Mouse (Mus musculus): ENCODE data around the gene Cdc42ep2.

Gene Cdc42ep2

DNA sequence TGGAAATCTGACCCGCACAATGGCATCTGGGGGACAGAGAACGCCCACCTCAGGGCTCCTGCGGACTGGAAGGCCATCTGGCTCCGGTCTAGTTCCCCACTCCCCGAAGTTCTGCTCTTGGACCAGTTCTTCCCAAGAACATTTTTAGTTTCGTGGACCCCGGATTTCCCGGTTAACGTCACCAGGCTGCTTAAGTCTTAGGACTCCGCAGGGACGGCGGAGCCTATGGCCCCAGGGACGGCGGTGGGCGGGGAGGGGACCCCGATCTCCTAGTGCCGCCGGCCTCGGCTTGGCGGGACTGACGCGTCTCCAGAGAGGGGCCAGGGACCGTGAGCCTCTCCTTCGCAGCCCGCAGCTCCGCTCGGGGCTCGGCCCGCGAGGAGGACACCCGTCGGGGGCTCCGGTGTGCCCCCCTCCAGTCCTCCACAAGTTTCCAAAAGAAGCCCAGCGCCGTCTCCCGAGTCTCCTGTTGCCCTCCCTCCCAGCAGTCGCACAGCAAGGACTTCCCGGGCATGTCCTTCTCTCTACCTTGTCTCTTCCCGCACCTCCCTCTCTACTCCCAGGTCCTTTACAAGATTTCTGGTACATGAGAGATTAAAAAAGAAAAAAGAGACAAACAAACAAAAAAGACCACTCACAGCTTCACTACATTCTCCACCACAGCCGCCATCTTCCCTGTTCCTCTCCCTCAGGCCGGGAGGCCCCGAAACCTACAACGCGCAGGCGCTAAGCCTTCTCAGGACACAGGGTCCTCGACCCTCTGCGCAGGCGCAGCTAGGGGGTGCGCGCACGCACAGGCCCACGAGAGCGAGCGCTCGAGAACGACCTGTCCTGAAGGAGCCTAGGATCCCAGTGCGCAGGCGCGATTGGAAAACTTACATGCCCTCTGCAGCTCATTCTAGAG, 12.3 kb downstream of the Cdc42ep2 start:
- WGBS: under 1% methylated on average over 59 of the region's 59 CpGs

DNA sequence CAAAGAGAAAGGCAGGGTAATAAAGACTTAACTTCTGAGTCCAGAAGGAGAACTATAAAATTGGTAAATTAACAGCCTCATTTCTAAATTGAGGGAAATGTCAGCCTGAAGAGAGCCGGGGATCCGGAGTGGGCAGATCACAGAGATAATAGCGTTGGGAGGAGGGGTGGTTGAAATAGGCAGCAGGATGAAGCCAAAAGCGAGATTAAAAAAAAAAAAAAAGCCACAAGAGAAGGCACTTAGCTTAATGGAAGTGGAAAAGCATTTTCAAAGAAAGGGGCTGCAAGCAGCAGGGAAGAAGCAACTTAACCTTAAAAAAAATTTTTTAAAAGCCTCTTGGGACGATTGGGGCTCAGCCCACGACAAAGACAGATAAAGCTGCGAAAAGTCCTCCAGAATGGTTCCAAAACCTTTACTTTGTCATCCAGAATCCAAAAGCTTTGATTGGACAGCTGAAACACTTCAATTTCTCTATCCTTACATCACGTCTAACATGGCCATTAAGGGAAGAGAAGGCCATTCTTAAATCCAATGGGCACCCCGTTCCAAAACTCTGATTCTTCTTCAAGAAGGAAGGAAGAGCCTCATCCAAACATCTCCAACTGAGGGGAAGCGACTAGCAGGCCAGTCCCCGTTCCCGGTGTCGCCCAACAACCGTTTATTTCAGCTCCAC, 13.1 kb downstream of the Cdc42ep2 start:
- under 1% methylated on average over 14 of the region's 14 CpGs for WGBS

DNA sequence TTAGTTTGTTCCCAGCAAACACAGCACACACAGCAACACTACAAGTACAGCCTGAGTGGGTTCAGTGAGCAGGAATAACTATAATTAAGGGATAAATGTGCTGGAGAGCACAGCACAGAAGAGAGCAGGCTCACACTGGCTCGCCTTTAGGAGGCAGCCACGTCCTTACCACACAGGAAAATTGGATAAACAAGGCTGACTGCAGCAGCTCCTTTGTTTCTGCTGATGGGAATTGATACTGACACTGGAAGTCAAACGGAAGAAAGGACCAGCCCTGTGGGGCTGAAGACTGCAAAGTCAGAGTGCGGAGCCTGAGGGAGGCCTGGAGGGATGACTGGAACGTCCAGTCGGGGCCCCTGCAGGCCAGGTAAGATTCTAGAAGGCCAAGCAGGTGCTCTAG, 14.4 kb downstream of the Cdc42ep2 start:
- 36% methylated on average over 6 of the region's 6 CpGs for WGBS

DNA sequence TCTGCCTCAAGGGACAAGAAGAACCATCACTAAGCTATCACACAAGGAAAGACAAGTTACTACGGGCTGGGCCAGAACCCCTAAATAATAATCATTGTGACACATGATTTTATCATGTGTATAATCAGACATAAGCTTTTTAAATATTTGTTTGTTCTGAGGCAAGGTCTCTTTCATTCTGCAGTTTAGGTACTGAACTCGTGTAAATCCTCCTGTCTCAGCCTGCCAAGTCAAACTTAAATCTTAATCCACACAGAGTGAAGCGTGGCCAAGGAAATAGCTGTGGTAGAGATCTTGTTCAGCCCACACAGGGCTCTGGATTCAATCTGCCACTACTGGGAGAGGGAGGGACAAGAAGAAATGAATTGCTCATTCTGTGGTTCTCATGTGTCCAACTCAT, 17.3 kb downstream of the Cdc42ep2 start:
- 61% methylated on average over 3 of the region's 3 CpGs for WGBS

DNA sequence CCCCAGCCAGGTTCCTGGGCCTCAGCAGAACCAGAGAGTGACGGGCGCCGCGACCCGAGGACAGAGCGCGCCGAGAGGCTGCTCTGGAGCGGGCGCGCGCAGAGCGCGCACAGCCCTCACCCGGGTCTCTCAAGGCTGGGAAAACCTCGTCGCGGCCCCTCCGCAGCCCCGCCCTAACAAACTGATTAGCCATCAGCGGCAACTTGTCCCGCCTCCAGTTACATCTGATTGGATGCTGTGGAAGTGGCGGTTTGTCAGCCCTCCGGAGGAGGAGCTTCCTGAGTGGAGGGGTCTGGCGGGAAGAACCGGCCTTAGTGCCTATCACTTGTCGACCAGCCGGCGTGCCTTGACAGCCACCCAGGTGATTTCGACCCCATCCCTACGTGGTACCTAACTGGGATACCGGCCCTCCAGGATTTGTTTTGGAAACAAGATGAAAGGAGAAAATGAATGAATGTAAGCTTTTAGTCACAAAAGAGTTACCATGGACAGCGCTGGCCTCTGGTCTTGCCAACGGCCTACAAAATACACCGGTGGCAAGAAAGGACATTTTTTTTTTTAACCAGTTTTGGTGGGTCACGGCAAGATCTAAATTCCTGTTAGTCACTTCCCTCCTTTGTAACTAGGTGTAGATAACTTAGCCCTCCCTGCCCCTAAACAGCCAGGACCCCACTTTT, 30.5 kb downstream of the Cdc42ep2 start, which contains the start of gene Tigd3:
Tigd3 (minus strand) TSS at position 148 of the 677 bp plus-strand sequence.
- WGBS: 3% methylated on average over 36 of the region's 36 CpGs

DNA sequence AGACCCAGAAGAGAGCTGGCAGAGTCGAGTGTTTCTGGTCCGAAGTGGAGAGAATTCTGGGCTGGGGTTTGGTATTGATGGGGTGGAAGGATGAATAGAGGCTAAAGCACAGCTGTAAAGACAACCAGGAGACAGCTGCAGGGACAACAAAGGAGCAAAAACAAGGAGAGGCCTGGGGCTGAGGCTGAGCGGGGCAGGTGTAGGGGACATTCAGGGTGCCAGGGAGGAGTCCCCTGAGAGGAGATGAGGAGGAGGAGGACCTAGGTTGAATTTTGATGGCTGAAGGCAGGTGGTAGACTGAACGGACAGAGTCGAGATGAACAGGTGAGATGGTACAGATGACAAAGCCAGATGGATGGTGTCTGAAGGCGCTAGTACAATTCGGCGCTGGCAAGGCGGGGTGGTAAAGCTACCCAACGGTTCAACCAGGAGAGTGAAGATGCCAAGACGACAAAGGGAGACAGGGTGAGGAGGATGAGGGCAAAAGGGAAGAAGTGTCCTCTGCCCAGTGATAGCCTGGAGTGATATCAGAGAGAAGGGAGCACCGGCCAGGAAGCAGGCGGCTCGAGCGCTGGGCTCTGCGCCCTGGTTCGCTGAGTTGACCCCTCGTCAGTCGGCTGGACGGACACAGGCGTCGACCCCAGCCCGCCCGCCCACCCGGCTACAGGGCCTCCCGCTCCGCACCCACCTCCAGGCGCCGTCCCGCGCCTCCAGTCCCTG, 31.2 kb downstream of the Cdc42ep2 start:
- 7% methylated on average over 31 of the region's 31 CpGs for WGBS

DNA sequence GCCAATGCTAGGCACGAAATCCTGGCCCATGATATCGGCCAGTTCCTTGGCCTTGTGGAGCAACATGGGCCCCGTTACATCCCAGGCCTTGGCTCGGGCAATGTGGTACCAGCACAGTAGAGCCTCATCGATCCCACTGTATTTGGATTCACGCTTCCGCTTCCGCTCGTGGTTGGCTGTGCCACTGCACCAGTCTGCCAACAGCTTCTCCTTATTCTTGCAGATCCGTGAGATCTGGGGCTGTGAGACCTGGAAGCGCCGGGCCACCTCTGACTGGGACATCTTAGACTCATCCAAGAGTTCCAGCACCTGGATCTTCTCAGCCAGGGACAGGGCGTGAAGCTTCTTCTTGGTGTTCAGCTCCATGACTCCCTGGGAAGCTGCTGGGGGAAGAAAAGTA, 31.9 kb downstream of the Cdc42ep2 start:
- 82% methylated on average over 13 of the region's 13 CpGs for WGBS

DNA sequence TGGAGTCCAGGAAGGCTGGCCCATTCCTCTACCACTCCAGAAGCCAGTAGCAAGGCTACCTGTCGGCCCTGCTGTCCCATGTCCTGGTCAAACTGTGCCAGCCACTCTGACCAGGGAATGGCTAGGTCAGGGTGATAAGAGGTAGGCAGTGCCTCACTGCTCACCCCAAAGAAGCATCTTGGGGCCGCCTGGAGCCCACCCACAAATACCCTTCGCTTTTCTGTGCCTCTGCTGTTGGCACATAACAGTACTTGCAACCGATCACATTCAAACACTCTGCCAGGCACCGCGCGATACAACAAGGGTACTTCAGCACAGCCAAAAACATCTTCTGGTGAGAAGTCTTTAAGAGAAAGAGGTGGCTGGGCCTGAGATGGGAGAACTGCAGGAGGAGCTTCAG, 32.4 kb downstream of the Cdc42ep2 start:
- 82% methylated on average over 7 of the region's 7 CpGs for WGBS

DNA sequence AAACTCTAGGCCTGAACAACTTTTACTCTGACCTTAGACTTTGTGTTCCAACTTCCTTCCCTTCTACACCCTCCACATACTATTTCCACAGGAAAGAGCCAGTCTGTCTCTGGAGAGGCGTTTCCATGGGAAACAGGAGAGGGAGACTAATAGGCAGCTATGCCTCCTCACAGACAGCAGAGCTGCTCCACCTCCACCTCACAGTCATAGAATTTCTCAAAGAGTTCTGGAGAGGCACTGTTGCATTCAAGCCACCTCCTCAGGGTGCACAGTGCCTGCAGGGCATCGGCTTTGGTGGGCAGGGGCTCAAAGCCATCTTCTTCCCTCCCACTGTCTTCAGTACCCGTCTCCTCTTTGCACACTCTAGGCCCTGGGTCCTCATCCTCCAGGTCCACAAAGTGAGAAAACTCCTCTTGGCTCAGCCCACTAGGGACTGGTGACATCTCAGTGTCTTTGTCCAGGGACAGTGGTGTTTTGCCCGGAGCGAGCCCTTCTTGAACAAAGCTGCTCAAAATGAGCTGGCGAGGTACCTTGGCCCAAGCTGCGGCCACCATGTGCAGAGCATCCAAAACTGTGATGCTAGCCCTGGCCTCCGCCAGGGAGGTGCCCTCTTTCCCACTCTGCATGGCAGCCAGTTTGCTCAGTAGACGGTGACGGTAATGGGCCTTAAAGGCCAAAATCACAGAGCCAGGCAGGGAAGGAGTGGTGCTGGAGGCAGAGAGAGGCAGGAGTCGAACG, 32.9 kb downstream of the Cdc42ep2 start:
- WGBS: 86% methylated on average over 12 of the region's 12 CpGs

DNA sequence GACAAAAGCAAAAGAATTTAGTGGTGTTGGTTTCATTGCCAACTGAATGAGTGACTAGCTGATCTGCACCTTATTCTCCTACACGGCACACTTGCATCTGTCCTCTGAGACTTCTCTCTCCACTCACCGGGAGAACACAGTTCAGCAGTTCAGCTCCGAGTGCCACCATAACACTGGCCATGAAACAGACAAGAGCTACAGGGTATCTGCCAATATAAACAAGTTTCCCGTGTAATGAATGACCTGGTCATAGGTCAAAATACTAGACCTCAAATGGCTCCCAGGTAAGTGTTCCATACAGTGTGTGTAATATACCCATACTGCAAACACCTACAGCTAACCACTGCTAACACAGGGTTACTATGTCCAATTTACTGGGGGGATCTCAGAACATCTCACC, 35.4 kb downstream of the Cdc42ep2 start:
- 78% methylated on average over 4 of the region's 4 CpGs for WGBS

DNA sequence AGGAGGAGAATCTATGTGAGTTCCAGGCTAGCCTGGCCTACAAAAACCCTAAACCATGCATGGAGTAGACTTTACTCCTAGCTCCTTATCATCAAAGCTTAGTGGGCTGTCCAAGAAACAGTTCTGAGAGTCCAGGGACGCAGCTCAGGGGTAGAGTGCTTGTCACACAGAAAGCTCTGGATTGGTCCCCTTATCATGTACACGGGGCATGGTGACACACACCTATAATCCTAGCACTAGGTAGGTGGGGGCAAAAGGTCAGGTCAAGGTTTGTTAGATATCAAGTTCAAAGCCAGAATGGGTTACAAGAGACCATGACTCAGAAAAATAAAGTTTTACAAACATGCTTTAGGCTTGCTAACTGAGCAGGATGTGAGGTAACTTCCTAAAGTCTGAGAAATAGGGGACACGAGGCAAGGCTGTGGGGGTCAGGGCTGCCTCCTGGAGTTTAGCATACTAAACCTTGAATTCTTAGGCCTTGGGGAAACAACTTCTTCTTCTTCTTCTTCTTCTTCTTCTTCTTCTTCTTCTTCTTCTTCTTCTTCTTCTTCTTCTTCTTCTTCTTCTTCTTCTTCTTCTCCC, 37.3 kb downstream of the Cdc42ep2 start:
- WGBS: 78% methylated on average over 3 of the region's 3 CpGs

DNA sequence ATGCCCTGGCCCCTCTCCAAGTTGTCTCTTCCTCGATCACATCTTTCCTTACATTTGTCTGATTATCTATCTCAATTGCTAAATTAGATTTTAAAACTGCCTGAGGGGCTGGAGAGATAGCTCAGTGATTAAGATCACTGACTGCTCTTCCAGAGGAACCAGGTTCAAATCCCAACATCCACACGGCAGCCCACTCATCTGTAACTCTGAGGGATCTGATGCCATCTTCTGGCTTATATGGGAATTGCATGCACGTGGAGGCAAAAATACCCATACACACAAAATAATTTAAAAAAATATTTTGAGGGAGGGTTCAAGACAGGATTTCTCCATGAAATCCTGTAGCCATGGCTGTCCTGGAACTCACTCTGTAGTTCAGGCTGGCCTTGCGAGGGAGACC, 38.8 kb downstream of the Cdc42ep2 start:
- 49% methylated on average over 4 of the region's 4 CpGs for WGBS

DNA sequence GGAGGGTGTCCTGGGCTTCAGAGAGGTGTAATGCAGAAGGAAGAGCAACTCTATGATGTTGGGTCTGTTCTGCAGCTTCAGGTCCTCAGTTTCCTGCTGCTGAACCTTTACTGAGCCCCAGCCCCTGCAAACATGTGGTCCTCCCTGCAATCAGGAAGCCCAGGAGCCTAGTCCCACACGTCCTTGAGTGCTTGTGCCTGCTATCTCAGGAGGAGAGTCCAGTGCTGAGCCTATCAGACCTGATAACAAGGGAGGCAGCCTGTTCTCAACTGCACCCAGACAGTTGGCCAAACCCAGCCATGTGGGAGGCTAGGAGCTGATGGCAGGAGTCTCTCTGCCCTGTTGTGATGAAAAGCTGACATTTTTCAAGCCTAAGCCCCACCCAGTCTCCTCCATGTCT, 40.7 kb downstream of the Cdc42ep2 start:
- WGBS: 92% methylated on average over 1 of the region's 1 CpGs

DNA sequence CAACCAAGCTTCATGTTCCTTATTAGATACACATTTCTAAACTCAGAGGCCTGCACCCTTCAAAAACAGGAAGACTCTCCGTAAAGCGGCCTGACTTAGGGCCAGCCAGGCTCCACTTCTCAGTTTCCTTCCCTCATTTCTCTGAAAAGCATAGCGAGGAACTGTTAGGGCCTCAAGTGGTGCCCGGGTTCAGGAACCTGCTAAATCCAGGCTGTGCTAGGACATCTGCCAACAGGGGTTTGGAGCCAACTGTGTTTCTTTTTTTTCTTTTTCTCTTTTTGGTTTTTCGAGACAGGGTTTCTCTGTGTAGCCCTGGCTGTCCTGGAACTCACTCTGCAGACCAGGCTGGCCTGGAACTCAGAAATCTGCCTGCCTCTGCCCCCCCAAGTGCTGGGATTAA, 42.5 kb downstream of the Cdc42ep2 start:
- WGBS: 65% methylated on average over 5 of the region's 5 CpGs

DNA sequence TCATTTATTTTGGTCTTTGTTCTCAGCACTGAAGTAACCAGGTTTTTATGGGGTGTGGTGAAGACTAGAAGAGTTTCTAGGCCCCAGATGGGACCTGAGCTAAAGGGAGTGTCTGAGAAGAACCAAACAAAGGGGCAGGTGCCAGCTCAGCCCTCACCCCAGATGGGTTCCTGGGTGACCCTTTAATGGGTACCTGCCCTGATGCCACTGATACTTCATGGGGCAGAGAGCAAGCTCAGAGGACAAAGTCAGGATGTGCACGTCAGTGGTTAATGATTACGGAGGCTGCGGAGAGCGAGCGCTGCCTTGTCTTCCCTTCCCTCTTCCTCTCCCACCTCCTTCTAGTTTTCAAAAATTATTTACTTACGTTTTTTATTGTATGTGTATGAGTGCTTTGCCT, 43.5 kb downstream of the Cdc42ep2 start:
- WGBS: 93% methylated on average over 6 of the region's 6 CpGs

DNA sequence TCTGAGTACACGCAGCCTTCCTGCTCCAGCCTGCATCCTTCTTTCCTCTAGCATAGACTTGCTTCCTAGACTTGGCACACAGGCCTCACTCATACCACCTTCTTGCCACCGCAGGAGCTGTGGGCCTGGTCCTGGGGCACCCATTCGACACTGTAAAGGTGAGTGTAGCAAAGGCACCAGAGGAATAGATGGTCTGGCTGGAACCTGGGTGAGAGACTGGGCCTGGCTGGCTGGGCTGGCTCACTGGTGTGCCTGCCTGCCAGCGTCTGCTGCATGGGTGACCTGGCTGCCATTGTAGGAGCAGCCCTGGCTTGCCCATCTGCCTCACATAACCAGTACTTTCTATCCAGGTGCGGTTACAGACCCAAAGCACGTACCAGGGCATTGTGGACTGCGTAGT, 44.9 kb downstream of the Cdc42ep2 start:
- 92% methylated on average over 7 of the region's 7 CpGs for WGBS

DNA sequence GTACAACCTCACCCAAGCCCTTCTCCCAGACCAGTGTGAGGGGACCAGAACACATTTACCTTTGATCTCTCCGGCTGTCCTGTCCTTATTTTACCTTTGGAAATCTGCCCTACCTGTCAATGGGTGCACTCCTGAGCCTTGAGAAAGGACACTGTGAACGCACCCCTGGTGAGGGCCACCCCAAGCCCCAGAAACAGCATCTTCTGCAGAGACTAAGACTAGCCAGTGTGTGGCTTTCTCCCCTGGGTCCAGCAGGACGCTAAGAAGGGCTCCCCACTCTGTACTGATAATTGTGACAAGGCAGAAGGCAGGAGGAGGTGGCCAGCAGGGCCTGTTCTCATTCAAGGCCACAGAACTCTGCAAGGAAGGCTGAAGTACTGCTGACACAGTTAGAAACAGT, 45.7 kb downstream of the Cdc42ep2 start:
- 77% methylated on average over 3 of the region's 3 CpGs for WGBS

DNA sequence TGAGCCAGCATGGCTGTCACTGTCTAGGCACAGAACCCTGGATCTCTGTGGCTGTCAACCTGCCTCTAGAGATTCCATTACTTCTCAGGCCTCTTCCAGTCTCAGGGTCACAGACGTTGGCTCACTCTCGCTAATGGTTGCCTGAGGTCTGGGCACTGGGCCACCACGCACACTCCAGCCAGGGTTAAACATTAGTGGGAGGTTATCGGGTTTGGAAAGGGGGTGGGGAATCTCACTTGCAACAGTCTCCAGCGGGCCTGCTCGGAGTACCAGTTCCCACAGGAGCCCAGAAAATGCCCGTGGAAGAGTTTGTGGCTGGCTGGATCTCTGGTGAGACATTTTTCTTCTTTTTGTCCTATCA, 46.3 kb downstream of the Cdc42ep2 start:
- WGBS: 48% methylated on average over 7 of the region's 7 CpGs

DNA sequence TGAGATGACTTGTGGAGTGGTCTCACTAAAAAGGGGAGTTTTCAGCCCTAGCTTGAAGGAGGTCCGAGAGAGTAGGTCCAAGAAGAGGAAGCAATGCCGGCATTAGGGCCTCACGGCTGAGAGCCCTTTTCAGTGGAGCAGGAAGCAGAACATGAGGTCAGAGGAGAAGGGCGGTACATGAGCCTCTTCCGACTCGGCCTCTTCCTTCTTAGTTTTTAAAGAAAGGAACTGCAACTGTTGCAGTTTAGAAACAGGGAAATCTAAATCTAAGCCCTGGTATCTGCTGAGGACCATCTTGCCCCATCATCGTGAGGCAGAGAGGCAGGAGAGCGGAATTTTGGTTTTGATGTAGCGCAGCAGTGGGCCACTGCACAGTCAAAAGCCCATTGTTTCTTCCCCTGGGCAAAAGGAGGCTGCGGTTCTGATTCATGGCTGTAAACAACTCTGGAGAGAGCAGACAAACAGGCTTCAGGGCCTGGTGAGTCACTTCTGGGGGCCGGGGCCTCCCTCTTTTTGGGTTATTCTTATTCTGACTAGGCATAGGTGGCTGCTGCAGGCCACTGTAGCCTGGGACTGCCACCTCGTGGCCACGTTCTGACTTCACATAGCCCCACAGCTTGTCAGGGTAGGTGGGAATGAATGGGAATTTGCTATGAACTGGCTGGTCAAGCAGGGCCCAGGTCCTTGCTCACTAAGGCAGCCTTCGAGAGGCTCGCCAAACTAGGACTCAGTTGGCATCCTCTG, 46.8 kb downstream of the Cdc42ep2 start, which contains the start of gene Slc25a45:
Slc25a45 (plus strand) TSS at position 191 of the 744 bp plus-strand sequence.
- 34% methylated on average over 15 of the region's 15 CpGs for WGBS

DNA sequence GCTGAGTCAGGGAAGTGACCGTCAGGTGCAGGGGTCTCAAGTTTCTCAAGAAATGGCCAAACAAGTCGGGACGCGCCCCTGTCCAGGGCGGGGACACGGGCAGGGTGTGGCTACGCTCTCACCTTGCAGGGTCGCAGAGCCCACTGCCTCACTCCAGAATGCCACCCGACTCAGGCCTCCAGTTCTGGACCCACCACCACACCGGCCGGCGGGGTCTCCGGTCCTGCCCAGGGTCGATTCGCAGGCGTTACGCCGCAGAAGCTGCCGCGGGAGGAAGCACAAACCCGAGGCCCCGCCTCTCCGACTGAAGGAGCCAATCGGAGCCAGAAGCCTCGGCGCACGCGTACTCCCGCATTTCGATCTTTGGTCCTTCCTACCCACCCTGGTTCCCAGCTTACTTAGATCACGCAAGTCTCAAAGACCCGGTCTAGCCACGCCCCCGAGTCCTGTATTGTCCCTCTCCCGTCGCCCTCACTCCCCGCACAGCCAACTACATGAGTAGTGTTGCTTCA, 49.6 kb downstream of the Cdc42ep2 start, which contains the start of gene Frmd8:
Frmd8 (minus strand) TSS at position 306 of the 512 bp plus-strand sequence.
- 0% methylated on average over 37 of the region's 37 CpGs for WGBS
